Mouse (Mus musculus): ENCODE data around the gene Mindy4. TPM values are rescaled to one million over a fixed set of nuclear protein-coding genes. Genes with fewer than 3 reads are reported as not detected.

Mindy4 gene
- total RNA-seq, 1 experiment = 3.0 TPM

DNA sequence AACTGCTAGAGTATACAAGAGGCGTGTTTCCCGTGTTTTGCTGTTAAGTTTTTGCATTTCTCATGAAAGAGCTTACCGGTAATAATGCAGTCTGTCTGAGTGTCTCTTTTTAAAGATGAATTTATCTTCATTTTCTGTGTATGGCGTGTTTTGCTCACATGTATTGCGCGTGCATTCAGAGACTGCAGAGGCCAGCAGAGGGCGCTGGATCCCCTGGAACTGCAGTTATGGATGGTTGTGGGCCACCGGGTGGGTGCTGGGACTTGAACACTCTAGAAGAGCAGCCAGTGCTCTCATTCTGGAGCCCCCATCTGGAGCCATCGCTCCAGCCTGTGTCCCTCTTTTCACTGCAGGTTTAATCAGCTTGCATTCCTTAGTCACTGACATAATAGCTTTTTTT, 46.1 kb downstream of the Mindy4 start:
- peaks cover 1 to 2% of the 10 kb centered on the region in 2 experiments; a peak in 1 of 4 replicates for H3K4me1 ChIP-seq (ENCODE audit: control insufficient read depth in 2 of 2, insufficient read depth in 2 of 2, low read length in 2 of 2, poor library complexity in 1 of 2)
- DNase-seq (ENCODE audit: low read depth, low spot score) = no peak
- no peaks in the 10 kb centered on the region for H3K9me3 ChIP-seq (ENCODE audit: control insufficient read depth, insufficient read depth, low read depth, low read length)
- in situ Hi-C loops (cut with MboI; ENCODE audit: low sequenced_read_pairs in 2 of 2, unreplicated experiment in 2 of 2) = loop anchor here in 1 of 2 experiments (25.0 kb wide), 1 partner anchor 263 kb away; no protein-coding TSS in a partner anchor
- H3K36me3 ChIP-seq (ENCODE audit: control insufficient read depth, insufficient read depth, low read length, poor library complexity, severe bottlenecking) = no peaks in the 10 kb centered on the region
- H3K27ac ChIP-seq (ENCODE audit: insufficient read depth, low read depth, low read length, poor library complexity, severe bottlenecking) = no peak overlapping the region
- TF ChIP-seq CHD2 (IDR thresholded peaks at IDR 0.05; ENCODE audit: low read depth, low read length) = no peak
- no peak for TF ChIP-seq ZC3H11A (IDR thresholded peaks at IDR 0.05; ENCODE audit: borderline replicate concordance, low read depth, low read length)
- TF ChIP-seq ZNF384 (IDR thresholded peaks at IDR 0.05; ENCODE audit: low read depth, low read length) = no peak
- TF ChIP-seq MAFK (IDR thresholded peaks at IDR 0.05; ENCODE audit: insufficient read depth, low read depth, low read length) = no peak
- TF ChIP-seq HCFC1 (IDR thresholded peaks at IDR 0.05; ENCODE audit: borderline replicate concordance, insufficient read depth, low read length) = no peak
- H3K4me3 ChIP-seq (ENCODE audit: insufficient read depth in 1 of 2, low read depth in 1 of 2, low read length in 2 of 2, poor library complexity in 1 of 2, severe bottlenecking in 1 of 2) = no peak overlapping the region
- no peak overlapping the region for H3K9ac ChIP-seq (ENCODE audit: insufficient read depth, low read depth, low read length, poor library complexity, severe bottlenecking)

DNA sequence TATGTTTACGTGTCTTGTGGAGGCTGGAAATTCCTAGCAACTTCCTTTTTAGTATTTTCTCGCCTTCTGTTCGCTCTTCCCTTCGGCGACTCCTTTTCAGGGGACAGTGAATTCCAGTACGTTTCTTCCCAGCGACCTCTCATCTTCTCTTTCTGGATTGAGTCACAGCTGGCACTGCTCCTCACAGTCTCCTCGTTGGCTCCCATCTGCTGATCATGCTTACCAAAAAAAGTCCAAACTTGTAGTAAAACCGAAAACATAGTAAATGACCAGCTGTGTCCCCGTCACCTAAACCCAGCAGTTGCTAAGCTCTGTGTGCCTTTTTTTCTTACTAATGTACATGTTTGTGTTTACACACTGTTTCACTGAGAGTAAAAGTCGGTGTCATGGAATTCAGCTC, 47.6 kb downstream of the Mindy4 start:
- H3K4me3 ChIP-seq (ENCODE audit: insufficient read depth in 1 of 2, low read depth in 1 of 2, low read length in 2 of 2, poor library complexity in 1 of 2, severe bottlenecking in 1 of 2) = no peak overlapping the region
- TF ChIP-seq HCFC1 (IDR thresholded peaks at IDR 0.05; ENCODE audit: borderline replicate concordance, insufficient read depth, low read length) = no peak
- no peak for TF ChIP-seq ZNF384 (IDR thresholded peaks at IDR 0.05; ENCODE audit: low read depth, low read length)
- TF ChIP-seq MAFK (IDR thresholded peaks at IDR 0.05; ENCODE audit: insufficient read depth, low read depth, low read length) = no peak
- TF ChIP-seq CHD2 (IDR thresholded peaks at IDR 0.05; ENCODE audit: low read depth, low read length) = no peak
- no peak for TF ChIP-seq ZC3H11A (IDR thresholded peaks at IDR 0.05; ENCODE audit: borderline replicate concordance, low read depth, low read length)
- peaks cover 1 to 2% of the 10 kb centered on the region in 2 experiments; a peak in 1 of 4 replicates for H3K4me1 ChIP-seq (ENCODE audit: control insufficient read depth in 2 of 2, insufficient read depth in 2 of 2, low read length in 2 of 2, poor library complexity in 1 of 2)
- in situ Hi-C loops (cut with MboI; ENCODE audit: low sequenced_read_pairs in 2 of 2, unreplicated experiment in 2 of 2) = no loop called here
- no peak for DNase-seq (ENCODE audit: low read depth, low spot score)
- no peaks in the 10 kb centered on the region for H3K36me3 ChIP-seq (ENCODE audit: control insufficient read depth, insufficient read depth, low read length, poor library complexity, severe bottlenecking)
- H3K9me3 ChIP-seq (ENCODE audit: control insufficient read depth, insufficient read depth, low read depth, low read length) = no peaks in the 10 kb centered on the region
- H3K27ac ChIP-seq (ENCODE audit: insufficient read depth, low read depth, low read length, poor library complexity, severe bottlenecking) = no peak overlapping the region
- no peak overlapping the region for H3K9ac ChIP-seq (ENCODE audit: insufficient read depth, low read depth, low read length, poor library complexity, severe bottlenecking)

DNA sequence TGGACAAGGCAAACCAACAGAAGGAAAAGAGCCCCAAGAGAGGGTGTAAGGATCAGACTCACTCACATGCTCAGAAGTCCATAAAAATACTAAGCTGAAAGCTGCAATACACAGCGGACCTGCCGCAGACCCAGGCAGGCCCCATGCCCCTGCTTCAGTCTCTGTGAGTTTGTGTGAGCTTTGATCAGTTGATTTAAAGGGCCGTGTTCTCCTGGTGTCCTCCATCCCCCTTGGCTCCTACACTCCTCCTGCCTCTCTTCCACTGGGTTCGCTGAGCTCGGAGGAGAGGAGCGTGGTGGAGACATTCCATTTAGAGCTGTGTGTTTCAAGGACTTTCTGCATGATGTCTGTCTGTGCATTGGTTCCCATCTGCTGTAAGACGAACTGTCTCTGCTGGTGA, 48.4 kb downstream of the Mindy4 start:
- H3K36me3 ChIP-seq (ENCODE audit: control insufficient read depth, insufficient read depth, low read length, poor library complexity, severe bottlenecking) = no peaks in the 10 kb centered on the region
- H3K9me3 ChIP-seq (ENCODE audit: control insufficient read depth, insufficient read depth, low read depth, low read length) = no peaks in the 10 kb centered on the region

DNA sequence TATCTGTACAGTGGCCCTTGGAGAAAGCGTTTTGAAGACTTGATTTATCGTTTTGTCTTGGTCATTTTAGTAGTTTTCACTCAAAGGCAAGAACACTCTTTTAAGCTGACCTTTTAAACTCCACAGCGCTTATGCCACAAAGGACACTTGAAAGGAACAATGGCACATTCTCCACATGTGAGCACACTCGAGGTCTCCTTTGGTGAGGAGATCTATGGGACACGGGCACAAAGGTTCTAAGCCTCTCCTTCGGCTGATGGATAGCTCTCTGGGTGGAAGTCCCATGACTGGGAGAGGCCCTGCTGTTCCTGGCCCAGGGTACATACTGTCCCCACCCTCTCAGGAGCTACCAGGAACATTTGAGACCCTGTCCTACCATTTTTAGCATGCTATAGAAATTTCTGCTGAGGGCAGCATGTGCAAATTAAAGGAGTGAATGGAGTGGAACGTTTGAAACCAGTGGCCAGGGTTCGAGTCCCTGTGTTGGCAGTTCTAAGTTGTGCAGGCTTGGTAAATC, 49.6 kb downstream of the Mindy4 start:
- H3K4me1 ChIP-seq (ENCODE audit: control insufficient read depth in 2 of 2, insufficient read depth in 2 of 2, low read length in 2 of 2, poor library complexity in 1 of 2) = no peaks in the 10 kb centered on the region
- no peak overlapping the region for H3K9ac ChIP-seq (ENCODE audit: insufficient read depth, low read depth, low read length, poor library complexity, severe bottlenecking)
- H3K4me3 ChIP-seq (ENCODE audit: insufficient read depth in 1 of 2, low read depth in 1 of 2, low read length in 2 of 2, poor library complexity in 1 of 2, severe bottlenecking in 1 of 2) = no peak overlapping the region
- in situ Hi-C loops (cut with MboI; ENCODE audit: low sequenced_read_pairs in 2 of 2, unreplicated experiment in 2 of 2) = no loop called here
- TF ChIP-seq HCFC1 (IDR thresholded peaks at IDR 0.05; ENCODE audit: borderline replicate concordance, insufficient read depth, low read length) = no peak
- TF ChIP-seq CHD2 (IDR thresholded peaks at IDR 0.05; ENCODE audit: low read depth, low read length) = no peak
- TF ChIP-seq MAFK (IDR thresholded peaks at IDR 0.05; ENCODE audit: insufficient read depth, low read depth, low read length) = no peak
- TF ChIP-seq ZNF384 (IDR thresholded peaks at IDR 0.05; ENCODE audit: low read depth, low read length) = no peak
- no peak for TF ChIP-seq ZC3H11A (IDR thresholded peaks at IDR 0.05; ENCODE audit: borderline replicate concordance, low read depth, low read length)
- no peak overlapping the region for H3K27ac ChIP-seq (ENCODE audit: insufficient read depth, low read depth, low read length, poor library complexity, severe bottlenecking)
- no peak for DNase-seq (ENCODE audit: low read depth, low spot score)
- H3K36me3 ChIP-seq (ENCODE audit: control insufficient read depth, insufficient read depth, low read length, poor library complexity, severe bottlenecking) = no peaks in the 10 kb centered on the region
- H3K9me3 ChIP-seq (ENCODE audit: control insufficient read depth, insufficient read depth, low read depth, low read length) = no peaks in the 10 kb centered on the region

More for the DNA sequence above, 48.4 kb downstream of the Mindy4 start:
- no peak for DNase-seq (ENCODE audit: low read depth, low spot score)
- Histone ChIP-seq H3K27ac (ENCODE audit: insufficient read depth, low read depth, low read length, poor library complexity, severe bottlenecking) (no peak overlapping the region), H3K4me1 (ENCODE audit: control insufficient read depth in 2 of 2, insufficient read depth in 2 of 2, low read length in 2 of 2, poor library complexity in 1 of 2) (peaks cover 1 to 2% of the 10 kb centered on the region in 2 experiments; a peak in 1 of 4 replicates), H3K4me3 (ENCODE audit: insufficient read depth in 1 of 2, low read depth in 1 of 2, low read length in 2 of 2, poor library complexity in 1 of 2, severe bottlenecking in 1 of 2) (no peak overlapping the region), H3K9ac (ENCODE audit: insufficient read depth, low read depth, low read length, poor library complexity, severe bottlenecking) (no peak overlapping the region)
- TF ChIP-seq CHD2 (IDR thresholded peaks at IDR 0.05; ENCODE audit: low read depth, low read length) (no peak), HCFC1 (IDR thresholded peaks at IDR 0.05; ENCODE audit: borderline replicate concordance, insufficient read depth, low read length) (no peak), MAFK (IDR thresholded peaks at IDR 0.05; ENCODE audit: insufficient read depth, low read depth, low read length) (no peak), ZNF384 (IDR thresholded peaks at IDR 0.05; ENCODE audit: low read depth, low read length) (no peak), ZC3H11A (IDR thresholded peaks at IDR 0.05; ENCODE audit: borderline replicate concordance, low read depth, low read length) (no peak)
- in situ Hi-C loops (cut with MboI; ENCODE audit: low sequenced_read_pairs in 2 of 2, unreplicated experiment in 2 of 2) = no loop called here
